Mouse (Mus musculus): ENCODE results near the gene Myo5c. TPM values are rescaled to one million over a fixed set of nuclear protein-coding genes. Genes with fewer than 3 reads are reported as not detected.
A peak's percentile ranks its signal among the peaks of the same experiment; 100 is the strongest.

Myo5c gene
- polyA plus RNA-seq, 1 experiment: 53.2 TPM

GRCm38 (mm10) chr9:75313832-75314516 lies 82.2 kb downstream of the Myo5c start:
- WGBS: 1% methylated on average over 50 of the region's 52 CpGs
- TF ChIP-seq POLR2A (IDR thresholded peaks at IDR 0.05; ENCODE audit: borderline replicate concordance, extremely low read depth, low read depth, low read length): no peak
- no peak for TF ChIP-seq CTCF (IDR thresholded peaks at IDR 0.05; ENCODE audit: insufficient read depth, low read length)
- peak; percentile 76 for DNase-seq

GRCm38 (mm10) chr9:75314517-75315105 lies 82.8 kb downstream of the Myo5c start:
- TF ChIP-seq POLR2A (IDR thresholded peaks at IDR 0.05; ENCODE audit: borderline replicate concordance, extremely low read depth, low read depth, low read length): no peak
- no peak for TF ChIP-seq CTCF (IDR thresholded peaks at IDR 0.05; ENCODE audit: insufficient read depth, low read length)
- no peaks in the 10 kb centered on the region for H3K4me1 ChIP-seq (ENCODE audit: control insufficient read depth, insufficient read depth, low read length)
- 10% methylated on average over 22 of the region's 22 CpGs for WGBS
- H3K4me3 ChIP-seq (replicated peaks; ENCODE audit: extremely low read depth, low read depth, low read length): peak overlapping the region; percentile 61
- peak; percentile 9 for DNase-seq

More at GRCm38 (mm10) chr9:75313832-75314516, 82.2 kb downstream of the Myo5c start:
- H3K4me3 ChIP-seq (replicated peaks; ENCODE audit: extremely low read depth, low read depth, low read length): peak overlapping the region; percentile 61
- no peaks in the 10 kb centered on the region for H3K4me1 ChIP-seq (ENCODE audit: control insufficient read depth, insufficient read depth, low read length)

- TF ChIP-seq CTCF (IDR thresholded peaks at IDR 0.05; ENCODE audit: insufficient read depth, low read length) (no peak), POLR2A (IDR thresholded peaks at IDR 0.05; ENCODE audit: borderline replicate concordance, extremely low read depth, low read depth, low read length) (no peak)
- H3K4me3 ChIP-seq (replicated peaks; ENCODE audit: extremely low read depth, low read depth, low read length): no peak overlapping the region
- H3K4me1 ChIP-seq (ENCODE audit: control insufficient read depth, insufficient read depth, low read length): no peaks in the 10 kb centered on the region
- no peak for DNase-seq
- WGBS: 75% methylated on average over 3 of the region's 3 CpGs
These were observed 83.4 kb downstream of the Myo5c start for GRCm38 (mm10) chr9:75315238-75315637.

GRCm38 (mm10) chr9:75316771-75317170 lies 85.0 kb downstream of the Myo5c start:
- DNase-seq: no peak
- Histone ChIP-seq H3K4me3 (replicated peaks; ENCODE audit: extremely low read depth, low read depth, low read length) (no peak overlapping the region), H3K4me1 (ENCODE audit: control insufficient read depth, insufficient read depth, low read length) (no peaks in the 10 kb centered on the region)
- WGBS: 84% methylated on average over 6 of the region's 6 CpGs
- TF ChIP-seq POLR2A (IDR thresholded peaks at IDR 0.05; ENCODE audit: borderline replicate concordance, extremely low read depth, low read depth, low read length) (no peak), CTCF (IDR thresholded peaks at IDR 0.05; ENCODE audit: insufficient read depth, low read length) (no peak)

- TF ChIP-seq CTCF (IDR thresholded peaks at IDR 0.05; ENCODE audit: insufficient read depth, low read length) (no peak), POLR2A (IDR thresholded peaks at IDR 0.05; ENCODE audit: borderline replicate concordance, extremely low read depth, low read depth, low read length) (no peak)
- 86% methylated on average over 2 of the region's 2 CpGs for WGBS
- Histone ChIP-seq H3K4me3 (replicated peaks; ENCODE audit: extremely low read depth, low read depth, low read length) (no peak overlapping the region), H3K4me1 (ENCODE audit: control insufficient read depth, insufficient read depth, low read length) (no peaks in the 10 kb centered on the region)
- DNase-seq: no peak
These were observed 86.4 kb downstream of the Myo5c start for GRCm38 (mm10) chr9:75318196-75318595.

GRCm38 (mm10) chr9:75319365-75319764 lies 87.5 kb downstream of the Myo5c start:
- WGBS: 85% methylated on average over 3 of the region's 3 CpGs
- Histone ChIP-seq H3K4me1 (ENCODE audit: control insufficient read depth, insufficient read depth, low read length) (no peaks in the 10 kb centered on the region), H3K4me3 (replicated peaks; ENCODE audit: extremely low read depth, low read depth, low read length) (no peak overlapping the region)
- no peak for DNase-seq
- TF ChIP-seq CTCF (IDR thresholded peaks at IDR 0.05; ENCODE audit: insufficient read depth, low read length) (no peak), POLR2A (IDR thresholded peaks at IDR 0.05; ENCODE audit: borderline replicate concordance, extremely low read depth, low read depth, low read length) (no peak)

GRCm38 (mm10) chr9:75322099-75322885 lies 90.5 kb downstream of the Myo5c start:
- Histone ChIP-seq H3K4me1 (ENCODE audit: control insufficient read depth, insufficient read depth, low read length) (no peaks in the 10 kb centered on the region), H3K4me3 (replicated peaks; ENCODE audit: extremely low read depth, low read depth, low read length) (no peak overlapping the region)
- no peak for TF ChIP-seq POLR2A (IDR thresholded peaks at IDR 0.05; ENCODE audit: borderline replicate concordance, extremely low read depth, low read depth, low read length)
- no peak for TF ChIP-seq CTCF (IDR thresholded peaks at IDR 0.05; ENCODE audit: insufficient read depth, low read length)
- DNase-seq: no peak
- WGBS: 76% methylated on average over 13 of the region's 13 CpGs

- WGBS: 94% methylated on average over 3 of the region's 3 CpGs
- Histone ChIP-seq H3K4me1 (ENCODE audit: control insufficient read depth, insufficient read depth, low read length) (no peaks in the 10 kb centered on the region), H3K4me3 (replicated peaks; ENCODE audit: extremely low read depth, low read depth, low read length) (no peak overlapping the region)
- no peak for DNase-seq
- TF ChIP-seq CTCF (IDR thresholded peaks at IDR 0.05; ENCODE audit: insufficient read depth, low read length) (no peak), POLR2A (IDR thresholded peaks at IDR 0.05; ENCODE audit: borderline replicate concordance, extremely low read depth, low read depth, low read length) (no peak)
These were observed 96.2 kb downstream of the Myo5c start for GRCm38 (mm10) chr9:75328047-75328446.

GRCm38 (mm10) chr9:75330821-75331220 lies 99.0 kb downstream of the Myo5c start:
- DNase-seq: no peak
- Histone ChIP-seq H3K4me3 (replicated peaks; ENCODE audit: extremely low read depth, low read depth, low read length) (no peak overlapping the region), H3K4me1 (ENCODE audit: control insufficient read depth, insufficient read depth, low read length) (no peaks in the 10 kb centered on the region)
- TF ChIP-seq POLR2A (IDR thresholded peaks at IDR 0.05; ENCODE audit: borderline replicate concordance, extremely low read depth, low read depth, low read length): no peak
- 92% methylated on average over 8 of the region's 8 CpGs for WGBS
